Mouse (Mus musculus): ENCODE results near the gene Irf1. TPM values are rescaled to one million over a fixed set of nuclear protein-coding genes. Genes with fewer than 3 reads are reported as not detected.

Gene Irf1
- polyA plus RNA-seq, 1 experiment from 2014 or later = 13.2 TPM

GRCm38 (mm10) chr11:53825409-53825808 lies 55.6 kb downstream of the Irf1 start:
- DNase-seq (ENCODE audit: low spot score) (no peak), ATAC-seq (ENCODE audit: low read depth) (no peak)
- no peaks in the 10 kb centered on the region for H3K4me1 ChIP-seq (ENCODE audit: control insufficient read depth, insufficient read depth, low read length)
- H3K4me3 ChIP-seq (ENCODE audit: low read depth, low read length) = no peak overlapping the region
- no peak overlapping the region for H3K9ac ChIP-seq (ENCODE audit: low read depth, low read length)
- H3K36me3 ChIP-seq (ENCODE audit: control insufficient read depth, insufficient read depth, low read length) = no peaks in the 10 kb centered on the region
- no peak overlapping the region for H3K4me2 ChIP-seq (ENCODE audit: low read depth, low read length)
- H3K9me3 ChIP-seq (ENCODE audit: control insufficient read depth, low read length) = 0 out of 2 replicates have a peak, but pooled peaks cover 6% of the 10 kb centered on the region
- H3K27ac ChIP-seq (replicated peaks; ENCODE audit: low read depth, low read length) = no peak overlapping the region
- 81% methylated on average over 4 of the region's 4 CpGs for WGBS
- H3K27me3 ChIP-seq (replicated peaks; ENCODE audit: control insufficient read depth, insufficient read depth, low read length) = no peaks in the 10 kb centered on the region

Small RNA genes within 50 kb of the gene (microRNA-seq; reads per million reads assigned to microRNA genes)
- not detected for gene Mir7671 (ENCODE audit: borderline number of aligned reads)

Other genes with a start within 250 kb of the Irf1 start
- gene Kif3a, start 202.6 kb upstream of the Irf1 start, polyA plus RNA-seq (2014; fragmentation: Nextera tagmentation; extraction: Ambion mirVana) = 75.4 and 77.0 TPM in 2 replicates
- gene Il4, start 151.3 kb upstream of the Irf1 start, polyA plus RNA-seq (2014; fragmentation: Nextera tagmentation; extraction: Ambion mirVana) = 1.1 and 4.3 TPM in 2 replicates
- not detected in 2 replicates for gene Il13, start 135.3 kb upstream of the Irf1 start, polyA plus RNA-seq (2014; fragmentation: Nextera tagmentation; extraction: Ambion mirVana)
- gene Rad50, start 62.7 kb upstream of the Irf1 start, polyA plus RNA-seq (2014; fragmentation: Nextera tagmentation; extraction: Ambion mirVana) = 18.0 and 19.5 TPM in 2 replicates
- gene Il5, start 49.2 kb upstream of the Irf1 start, polyA plus RNA-seq (2014; fragmentation: Nextera tagmentation; extraction: Ambion mirVana) = not detected in 2 replicates
- gene Gm17334, start 3.2 kb downstream of the Irf1 start, polyA plus RNA-seq (2014; fragmentation: Nextera tagmentation; extraction: Ambion mirVana) = 0.19 TPM in 1 of 2 replicates, not detected in the other
- 0.47 and 0.63 TPM in 2 replicates for gene Gm12216, start 89.2 kb downstream of the Irf1 start, polyA plus RNA-seq (2014; fragmentation: Nextera tagmentation; extraction: Ambion mirVana)
- 9.0 and 10.2 TPM in 2 replicates for gene Slc22a5, start 121.6 kb downstream of the Irf1 start, polyA plus RNA-seq (2014; fragmentation: Nextera tagmentation; extraction: Ambion mirVana)
- 4.0 and 4.9 TPM in 2 replicates for gene Slc22a21, start 210.3 kb downstream of the Irf1 start, polyA plus RNA-seq (2014; fragmentation: Nextera tagmentation; extraction: Ambion mirVana)